Mouse (Mus musculus): ENCODE measurements around the gene Apba3.

Gene Apba3

DNA sequence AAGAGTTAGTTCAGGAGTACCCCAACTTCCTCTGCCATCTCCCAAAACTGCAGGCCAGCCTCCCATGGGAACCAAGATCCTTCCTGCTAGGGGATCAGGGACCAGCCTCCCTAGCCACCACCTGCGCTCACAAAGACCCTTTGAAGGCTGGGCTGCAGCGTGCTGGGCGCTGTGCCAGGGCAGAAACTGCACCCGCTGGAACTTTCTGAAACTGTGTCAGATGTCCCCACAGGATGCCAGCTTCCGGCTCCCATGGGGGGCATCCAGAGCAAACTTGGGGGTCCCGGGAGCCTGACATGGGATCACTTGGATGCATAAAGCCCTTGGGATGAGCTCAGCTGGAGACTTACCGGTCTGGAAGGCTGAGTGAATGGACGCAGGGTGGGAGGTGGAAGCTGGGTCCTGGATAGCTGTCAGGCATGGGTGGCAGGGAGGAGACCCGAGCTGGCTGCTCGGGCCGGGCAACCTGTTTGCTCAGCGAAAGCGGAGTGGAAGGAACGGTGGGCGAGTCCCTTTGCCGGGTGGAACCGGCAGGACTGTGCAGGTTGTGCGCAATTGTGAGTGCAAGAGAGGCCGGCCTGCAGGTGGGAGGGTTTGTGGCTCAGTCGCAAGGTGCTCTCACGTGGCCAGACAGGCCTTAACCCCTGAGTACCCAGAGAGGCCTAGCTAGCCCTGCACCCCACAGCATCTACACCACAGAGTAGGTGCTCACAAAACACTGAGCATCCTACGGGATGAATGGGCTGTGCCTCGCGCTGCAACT lies 24.1 kb downstream of the Apba3 start:
- peak; percentile 55 for DNase-seq

DNA sequence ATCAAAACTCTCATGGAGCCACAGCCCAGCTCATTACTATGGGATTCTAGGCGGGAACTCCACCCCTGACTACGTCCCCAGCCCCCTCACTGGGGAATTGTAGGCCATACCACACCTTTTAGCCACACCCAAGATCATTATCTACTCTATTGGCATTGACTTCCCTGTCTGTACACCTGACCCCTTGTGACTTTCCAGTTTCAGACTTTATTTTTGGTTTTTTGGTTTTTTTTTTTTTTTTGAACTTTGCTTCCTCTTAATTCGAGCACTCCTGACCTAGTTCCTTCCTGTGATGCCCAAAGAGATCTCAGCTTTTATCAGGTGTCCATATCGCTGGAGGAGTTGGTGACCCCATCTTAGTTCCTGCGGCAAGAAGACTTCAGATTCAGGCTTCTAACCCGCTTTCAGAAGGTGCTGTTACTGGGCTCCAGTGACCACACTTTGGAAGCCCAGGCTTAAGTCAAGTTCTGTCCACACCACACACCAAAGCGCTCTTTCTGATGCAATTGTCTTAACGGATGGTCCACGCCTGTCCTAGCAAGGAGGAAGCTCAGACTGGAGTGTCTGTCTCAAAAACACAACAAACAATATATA lies 24.8 kb downstream of the Apba3 start, which contains the start of gene Tjp3:
Gene Tjp3 (minus strand): TSS at position 71 of the 594 bp plus-strand sequence.
- no peak for DNase-seq

DNA sequence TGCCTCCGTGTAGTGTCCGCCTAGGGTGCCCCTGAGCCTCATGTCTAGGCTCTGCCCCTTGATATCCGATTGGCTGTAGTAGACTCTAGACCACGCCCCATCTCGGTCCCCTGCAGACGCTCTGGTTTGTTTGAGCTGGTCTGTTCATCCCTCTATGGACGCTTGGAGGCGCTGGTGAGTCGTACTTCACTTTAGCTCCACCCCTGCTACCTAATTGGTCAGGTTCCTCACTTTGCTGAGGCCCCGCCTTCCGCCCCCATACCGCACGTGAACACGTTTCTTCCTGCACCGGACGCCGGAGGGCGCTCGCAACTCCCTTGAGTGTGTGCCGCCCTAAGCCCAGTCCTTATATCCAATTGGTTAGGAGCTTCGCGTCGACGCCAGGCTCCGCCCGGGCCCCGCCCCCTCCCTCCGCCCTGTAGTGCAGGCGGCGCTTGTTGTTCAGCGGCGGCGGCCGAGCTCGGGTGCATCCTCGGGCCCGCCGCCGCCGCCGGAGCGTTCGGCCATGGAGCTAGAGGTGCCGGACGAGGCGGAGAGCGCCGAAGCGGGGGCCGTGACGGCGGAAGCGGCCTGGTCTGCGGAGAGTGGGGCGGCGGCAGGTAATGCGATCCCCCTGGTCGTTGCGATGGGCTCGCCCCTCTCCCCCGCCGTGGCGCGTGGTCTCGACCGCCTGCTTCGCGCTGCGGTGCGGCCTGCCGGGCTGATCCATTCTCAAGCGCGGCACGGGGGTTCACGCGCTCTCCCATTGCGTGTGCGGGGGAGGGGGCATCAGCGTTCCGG lies 26.0 kb downstream of the Apba3 start, which contains the start of gene Pip5k1c:
Gene Pip5k1c (plus strand): TSS at position 410 of the 780 bp plus-strand sequence.
- peak; percentile 100 for DNase-seq

DNA sequence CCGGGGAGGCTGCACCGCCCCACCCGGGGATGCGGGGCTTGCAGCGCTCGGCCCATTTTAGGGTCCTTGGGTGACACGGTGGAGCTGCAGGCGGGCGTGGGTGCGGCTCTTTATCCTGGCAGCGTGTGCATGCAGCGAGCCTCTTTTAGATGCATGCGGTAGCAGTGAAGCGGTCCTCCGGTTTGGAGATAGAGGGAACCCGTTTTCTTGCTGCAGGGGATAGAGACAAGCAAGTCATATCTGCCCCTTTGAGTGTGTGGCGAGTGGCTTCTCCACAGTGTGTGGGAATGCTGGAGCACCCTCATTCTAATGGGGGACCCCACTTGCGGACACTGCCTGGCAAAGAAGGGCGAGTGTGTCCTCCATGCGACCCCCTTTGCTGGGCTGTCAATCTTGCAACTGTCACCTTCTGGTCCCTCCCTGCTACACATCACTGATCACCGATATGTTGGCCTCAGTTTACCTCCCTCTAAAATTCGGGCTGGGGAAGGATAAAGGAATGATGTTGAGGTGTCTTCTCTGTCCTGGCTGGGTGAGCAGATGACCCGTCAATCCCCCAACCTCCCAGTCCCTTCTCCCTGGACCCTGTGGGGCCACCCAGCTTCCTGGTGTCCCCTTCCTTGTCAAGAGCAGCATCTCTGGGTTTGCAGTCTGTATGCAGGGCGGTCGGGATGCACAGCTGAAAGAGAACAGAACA lies 26.7 kb downstream of the Apba3 start:
- DNase-seq: no peak

DNA sequence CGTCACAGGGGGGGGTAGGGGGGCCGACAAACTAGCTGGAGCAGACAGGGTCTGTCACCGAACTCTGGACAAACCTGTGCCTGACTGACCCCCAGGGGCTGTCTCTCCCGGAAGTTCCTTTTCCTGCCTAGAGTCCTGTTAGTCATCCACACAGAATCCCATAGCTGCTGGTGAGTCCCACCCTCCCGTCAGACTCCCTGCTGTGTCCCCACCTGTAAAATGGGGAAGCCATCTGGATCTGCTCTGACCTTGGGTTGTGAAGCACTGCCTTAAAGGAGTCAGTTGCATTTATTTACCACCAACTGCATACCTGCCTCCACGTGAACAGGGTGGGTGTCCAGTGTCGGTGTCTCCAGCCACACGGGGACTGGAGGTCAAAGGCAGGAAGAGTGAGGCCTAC lies 27.7 kb downstream of the Apba3 start:
- no peak for DNase-seq

DNA sequence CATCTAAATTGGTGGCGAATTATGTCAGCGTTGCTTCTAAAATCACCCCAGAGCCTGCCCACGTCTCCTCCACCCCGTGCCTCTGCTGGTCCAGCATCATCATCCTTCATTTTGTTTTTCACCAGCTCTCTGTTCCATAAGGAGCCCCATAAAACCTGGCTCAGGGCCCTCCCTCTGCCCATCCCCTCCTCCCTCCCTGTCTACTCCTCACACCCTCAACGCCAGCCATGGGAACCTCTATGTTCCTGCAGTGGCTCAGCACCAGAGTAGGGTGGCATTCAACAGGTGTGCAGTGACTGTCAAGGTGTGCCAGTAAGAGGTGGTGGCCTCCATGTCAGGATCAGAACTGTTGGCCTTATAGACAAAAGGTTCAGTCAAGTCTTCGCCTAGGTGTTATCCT lies 28.4 kb downstream of the Apba3 start:
- DNase-seq: no peak

DNA sequence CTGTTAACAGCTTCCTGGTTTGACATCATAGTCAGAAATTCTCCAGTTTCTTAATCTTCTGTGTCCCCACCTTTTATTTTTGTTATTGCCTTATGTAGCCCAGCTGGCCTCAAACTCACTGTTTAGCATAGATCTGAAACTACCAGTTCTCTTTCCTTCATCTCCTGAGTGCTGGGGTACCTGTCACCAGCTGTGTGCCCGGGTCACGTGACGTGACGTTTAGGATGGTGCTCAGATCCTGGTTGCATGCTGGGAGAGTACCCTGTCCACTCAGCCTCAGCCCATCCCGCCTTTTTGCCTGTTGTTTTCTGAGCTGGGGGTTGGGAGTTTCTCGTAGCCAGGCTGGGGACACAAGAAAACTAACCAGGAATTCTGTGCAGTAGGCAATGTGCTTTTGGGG lies 30.5 kb downstream of the Apba3 start:
- no peak for DNase-seq

DNA sequence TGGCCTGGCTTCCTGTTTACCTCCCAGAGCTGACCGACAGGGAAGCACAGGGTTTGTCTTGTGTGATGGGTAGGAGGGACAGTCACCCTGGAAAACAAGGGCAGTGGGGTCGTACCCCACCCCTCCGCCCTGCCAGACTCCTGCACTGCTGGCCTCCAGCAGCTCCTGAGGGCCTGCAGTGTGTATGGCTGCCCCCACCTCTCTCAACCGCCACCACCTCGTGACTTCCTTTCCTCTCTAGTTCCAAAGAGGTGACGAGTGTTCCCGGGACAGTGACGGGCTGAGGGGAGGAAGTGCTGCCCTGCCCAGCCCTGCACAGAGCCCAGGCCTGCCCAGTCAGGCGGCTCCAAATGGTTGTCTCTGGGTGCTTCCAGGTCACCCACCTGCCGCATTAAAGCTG lies 31.1 kb downstream of the Apba3 start:
- peak; percentile 77 for DNase-seq

DNA sequence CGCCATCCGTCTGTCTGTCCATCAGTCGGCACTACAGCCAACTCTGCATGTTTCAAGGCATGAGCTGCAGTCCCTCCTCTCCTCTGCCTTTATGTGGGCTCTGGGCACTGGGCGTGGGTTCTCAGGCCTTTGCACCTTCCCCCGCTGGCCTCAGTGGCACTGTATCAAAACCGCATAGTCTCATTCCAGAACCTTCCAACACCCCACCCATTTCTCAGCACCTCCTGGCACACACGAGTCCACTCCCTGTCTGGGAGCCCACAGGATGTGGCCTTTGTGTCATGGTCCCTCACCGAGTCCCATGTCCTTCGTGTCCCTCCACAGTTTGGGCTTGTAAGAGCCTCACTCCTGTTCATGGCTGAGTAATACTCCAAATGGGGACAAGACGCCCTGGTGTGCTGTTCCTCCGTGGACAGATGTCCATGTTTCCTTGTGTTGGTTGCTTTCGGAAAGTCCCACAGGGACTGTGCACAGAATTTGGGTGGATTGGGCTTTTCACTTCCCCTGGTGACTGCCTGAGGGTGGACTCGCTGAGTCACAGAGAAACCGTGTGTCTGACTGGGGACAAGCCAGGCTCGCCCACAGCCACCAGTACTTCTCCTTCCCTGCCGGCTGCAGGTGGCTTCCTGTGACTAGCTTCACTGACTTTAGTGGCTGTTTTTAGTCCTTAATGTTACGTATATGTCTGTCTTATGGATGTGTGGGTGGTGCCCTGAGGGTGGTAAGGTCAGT lies 31.8 kb downstream of the Apba3 start:
- DNase-seq: no peak

DNA sequence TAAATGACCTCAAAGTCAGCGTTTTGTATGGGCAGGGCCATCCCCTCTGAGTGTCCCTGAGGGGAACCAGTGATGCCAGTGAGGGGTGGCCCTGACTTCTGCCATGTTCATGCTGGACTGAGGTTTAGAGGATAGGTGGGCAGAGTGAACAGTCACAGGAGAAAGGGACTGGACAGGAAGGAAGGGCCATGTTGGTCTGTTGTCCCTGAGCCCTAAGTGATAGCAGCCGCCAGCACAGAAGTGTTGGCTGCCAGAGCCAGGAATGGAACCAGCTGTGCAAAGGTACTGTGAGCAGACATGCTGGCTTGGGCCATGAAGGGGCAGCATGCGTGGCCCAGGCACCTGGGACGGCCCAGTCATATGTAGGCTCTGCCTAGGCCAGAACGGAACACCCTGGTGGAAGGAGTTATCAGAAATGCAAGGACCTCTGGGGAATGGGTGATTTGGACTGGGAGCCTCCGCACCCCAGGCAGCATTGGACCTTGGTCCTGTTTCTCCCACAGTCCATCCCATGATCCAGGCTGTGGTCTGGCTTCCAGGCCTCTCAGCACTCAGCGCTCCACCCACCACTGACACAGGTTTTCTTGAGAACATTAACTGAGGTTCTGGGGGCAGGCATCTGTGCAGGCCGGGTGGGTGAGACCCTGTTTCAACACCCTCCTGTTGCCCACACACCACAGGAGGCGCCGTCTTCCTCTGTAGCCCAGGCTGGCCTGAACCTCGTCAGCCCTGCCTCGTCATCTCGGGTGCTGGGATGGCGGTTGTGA lies 33.0 kb downstream of the Apba3 start:
- peak; percentile 74 for DNase-seq

DNA sequence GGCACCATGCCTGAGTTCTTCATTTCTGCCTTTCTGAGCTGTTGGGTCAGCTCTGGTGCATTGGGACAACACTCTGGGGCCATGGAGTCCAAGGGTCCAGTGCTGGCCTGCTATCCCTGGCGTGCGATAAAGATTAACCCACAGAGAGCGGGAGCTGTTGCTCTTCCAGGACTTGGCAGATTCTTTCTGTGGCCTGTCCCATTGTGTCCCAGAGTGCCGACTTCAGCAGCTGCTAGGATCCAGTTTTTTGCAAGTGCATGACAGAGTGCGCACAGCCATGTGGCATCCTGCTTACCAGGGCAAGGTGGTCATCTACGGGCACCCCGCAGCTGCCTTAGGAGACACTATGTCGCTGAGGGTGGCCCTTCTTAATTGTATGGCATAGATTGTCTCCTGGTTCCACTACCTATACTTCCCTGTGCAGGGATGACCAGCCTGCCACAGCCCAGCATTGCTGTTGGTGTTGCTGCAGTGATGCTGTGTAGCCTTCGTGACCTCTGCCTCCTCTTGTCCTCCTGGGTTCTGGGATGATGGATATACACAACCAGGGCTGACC lies 33.7 kb downstream of the Apba3 start:
- peak; percentile 78 for DNase-seq

DNA sequence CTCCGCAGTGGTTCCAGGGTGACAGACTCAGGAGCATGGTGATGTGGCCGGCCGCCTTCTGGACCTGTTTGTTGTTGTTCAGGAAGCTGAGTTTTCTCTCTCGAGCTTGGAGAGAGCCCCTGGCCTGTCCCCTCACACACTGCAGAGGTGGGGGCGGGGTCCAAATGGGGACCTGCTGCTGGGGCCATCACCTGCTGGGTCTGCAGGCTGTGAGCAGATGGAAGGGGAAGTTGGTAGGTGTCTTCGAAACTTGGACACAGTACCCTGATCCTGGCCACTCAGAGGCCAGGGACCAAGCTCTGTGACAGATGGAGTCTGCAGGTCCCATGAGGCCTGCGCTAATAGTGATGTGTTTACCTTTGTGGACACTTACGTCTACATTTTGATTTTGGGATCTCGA lies 34.6 kb downstream of the Apba3 start:
- no peak for DNase-seq

DNA sequence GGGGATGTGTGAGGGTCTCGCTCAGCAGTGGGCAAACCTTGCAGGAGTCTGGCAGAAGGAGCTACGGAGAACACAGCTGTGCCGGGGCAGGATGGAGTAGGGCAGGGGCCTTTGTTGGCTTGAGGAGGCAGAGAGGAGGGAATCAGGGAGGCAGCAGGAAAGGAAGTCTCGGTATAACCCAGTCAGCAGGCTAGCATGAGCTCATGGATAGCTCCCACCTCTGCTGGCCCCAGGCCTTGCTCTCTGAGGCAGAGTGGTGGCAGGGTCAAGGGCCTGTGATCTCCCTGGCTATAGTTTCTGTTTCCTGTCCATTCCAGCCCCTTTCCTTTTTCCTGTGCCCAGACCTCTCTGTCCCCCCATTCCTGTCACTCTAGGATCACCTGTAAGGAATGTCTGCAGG lies 35.5 kb downstream of the Apba3 start:
- no peak for DNase-seq

DNA sequence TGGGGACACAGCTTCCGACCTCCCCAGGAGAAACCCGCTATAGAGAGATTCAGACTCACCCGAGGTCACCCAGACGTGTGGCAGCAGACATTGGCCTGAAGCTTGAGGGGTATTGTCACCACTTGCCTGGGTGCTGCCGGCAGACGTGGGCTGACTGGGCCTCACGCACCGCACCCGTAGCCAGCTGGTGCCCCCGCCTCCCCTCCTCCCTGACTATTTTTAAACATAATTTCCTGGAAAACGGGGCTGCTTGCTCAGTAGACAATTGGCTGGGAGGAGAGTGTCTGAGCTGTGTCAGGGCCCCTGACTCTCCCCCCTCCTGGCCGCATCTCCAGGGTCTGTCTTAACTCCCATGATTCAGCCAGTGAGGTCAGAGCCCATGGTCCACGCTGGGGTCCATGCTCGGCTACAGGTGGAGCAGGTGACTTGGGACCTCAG lies 36.0 kb downstream of the Apba3 start:
- peak; percentile 61 for DNase-seq

DNA sequence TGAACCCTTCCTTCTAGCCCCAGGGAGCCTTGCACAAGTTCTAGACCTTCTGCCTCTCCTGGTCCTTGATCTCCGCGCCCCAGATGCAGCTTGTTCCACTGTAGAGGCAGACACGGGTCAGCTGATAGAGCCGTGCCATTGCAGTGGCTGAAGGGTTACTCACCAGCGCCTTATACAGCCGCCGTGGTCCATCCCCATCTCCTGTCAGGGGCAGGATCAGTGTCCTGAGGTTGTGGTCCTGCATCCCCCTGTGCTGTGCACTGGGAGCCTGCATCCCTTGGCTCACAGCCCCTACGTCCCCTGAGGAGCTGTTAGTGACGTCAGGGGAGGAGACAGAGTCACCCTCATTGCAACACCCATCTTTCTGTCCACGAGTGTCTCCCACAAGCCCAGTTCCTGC lies 36.5 kb downstream of the Apba3 start:
- DNase-seq: no peak

DNA sequence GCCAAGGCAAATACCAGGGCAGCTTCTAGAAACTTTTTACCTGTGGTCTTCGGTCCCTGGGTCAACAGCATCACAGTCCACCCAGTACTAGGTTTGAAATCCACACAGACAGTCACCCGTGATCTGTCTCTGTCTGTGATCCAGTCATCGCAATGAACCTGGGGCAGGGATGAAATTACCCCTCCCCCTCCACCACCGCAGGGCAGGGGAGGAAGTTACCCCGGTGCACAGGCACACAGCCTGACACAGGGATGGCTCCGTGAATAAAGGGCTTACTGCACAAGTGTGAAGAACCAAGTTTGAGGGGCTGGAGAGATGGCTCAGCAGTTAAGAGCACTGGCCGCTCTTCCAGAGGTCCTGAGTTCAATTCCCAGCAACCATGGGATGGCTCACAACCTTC lies 37.0 kb downstream of the Apba3 start:
- DNase-seq: no peak

DNA sequence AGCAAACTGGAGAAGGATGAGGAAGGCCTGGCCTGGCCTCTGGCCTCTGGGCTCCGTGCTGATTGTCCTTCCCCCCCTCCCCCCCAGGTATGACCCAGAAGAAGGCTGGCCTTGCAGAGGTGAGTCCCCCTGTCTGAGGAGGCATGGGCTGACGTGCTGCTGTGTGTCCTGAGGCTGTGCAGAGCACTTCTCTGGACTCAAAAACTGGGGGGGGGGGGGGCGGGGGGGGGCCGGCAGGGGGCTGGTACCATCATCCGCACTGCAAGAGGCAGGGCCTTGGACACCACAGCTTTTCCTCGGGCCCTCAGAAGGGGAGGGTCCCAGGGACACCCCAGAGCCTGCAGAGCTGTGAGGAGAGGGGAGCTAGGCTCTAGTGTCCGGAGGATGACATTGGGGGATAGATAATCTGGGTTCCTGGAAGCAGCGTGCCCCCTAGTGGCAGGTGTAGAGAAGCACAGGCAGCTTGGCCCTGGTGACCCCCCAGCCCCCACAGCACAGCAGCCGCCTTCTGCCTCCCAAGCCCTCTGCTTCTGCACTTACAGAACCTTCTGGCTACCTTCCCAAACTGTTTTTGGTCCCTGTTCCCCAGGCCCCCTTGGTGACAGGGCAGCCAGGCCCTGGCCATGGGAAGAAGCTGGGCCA lies 38.0 kb downstream of the Apba3 start:
- DNase-seq: peak; percentile 68

DNA sequence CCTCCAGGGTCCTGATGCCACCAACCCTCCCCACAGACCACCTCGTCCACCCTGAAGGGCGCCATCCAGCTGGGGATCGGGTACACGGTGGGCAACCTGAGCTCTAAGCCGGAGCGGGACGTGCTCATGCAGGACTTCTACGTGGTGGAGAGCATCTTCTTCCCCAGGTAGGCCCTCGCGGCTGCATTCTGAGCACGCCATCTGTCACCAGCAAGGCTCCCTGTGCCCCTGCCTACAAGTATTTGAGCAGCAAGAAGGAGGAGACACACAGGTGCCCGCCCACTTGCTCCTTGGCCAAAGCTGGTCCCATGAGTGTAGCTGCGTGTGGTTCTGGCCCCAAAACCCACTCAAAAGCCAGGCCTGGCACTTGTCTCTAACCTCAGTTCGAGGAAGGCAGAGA lies 38.9 kb downstream of the Apba3 start:
- DNase-seq: no peak

DNA sequence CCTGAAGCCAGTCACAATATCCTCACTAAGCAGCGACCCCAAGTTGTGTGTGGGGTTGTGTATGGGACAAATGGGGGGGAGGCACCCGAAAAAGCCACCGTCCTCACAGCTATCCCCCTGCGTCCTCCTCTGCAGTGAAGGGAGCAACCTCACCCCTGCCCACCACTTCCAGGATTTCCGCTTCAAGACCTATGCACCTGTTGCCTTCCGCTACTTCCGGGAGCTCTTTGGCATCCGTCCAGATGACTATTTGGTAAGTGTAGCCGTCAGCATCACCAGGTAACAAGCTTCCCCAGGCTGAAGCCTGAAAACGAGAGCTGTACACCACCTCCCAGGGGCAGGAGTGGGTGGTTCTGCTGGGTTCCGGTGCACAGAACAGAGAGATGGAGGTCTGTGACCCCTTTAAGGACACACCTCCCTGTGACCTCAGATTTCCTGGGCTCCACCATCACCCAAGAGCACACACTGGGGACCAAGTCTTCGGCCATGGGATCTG lies 39.5 kb downstream of the Apba3 start:
- no peak for DNase-seq

DNA sequence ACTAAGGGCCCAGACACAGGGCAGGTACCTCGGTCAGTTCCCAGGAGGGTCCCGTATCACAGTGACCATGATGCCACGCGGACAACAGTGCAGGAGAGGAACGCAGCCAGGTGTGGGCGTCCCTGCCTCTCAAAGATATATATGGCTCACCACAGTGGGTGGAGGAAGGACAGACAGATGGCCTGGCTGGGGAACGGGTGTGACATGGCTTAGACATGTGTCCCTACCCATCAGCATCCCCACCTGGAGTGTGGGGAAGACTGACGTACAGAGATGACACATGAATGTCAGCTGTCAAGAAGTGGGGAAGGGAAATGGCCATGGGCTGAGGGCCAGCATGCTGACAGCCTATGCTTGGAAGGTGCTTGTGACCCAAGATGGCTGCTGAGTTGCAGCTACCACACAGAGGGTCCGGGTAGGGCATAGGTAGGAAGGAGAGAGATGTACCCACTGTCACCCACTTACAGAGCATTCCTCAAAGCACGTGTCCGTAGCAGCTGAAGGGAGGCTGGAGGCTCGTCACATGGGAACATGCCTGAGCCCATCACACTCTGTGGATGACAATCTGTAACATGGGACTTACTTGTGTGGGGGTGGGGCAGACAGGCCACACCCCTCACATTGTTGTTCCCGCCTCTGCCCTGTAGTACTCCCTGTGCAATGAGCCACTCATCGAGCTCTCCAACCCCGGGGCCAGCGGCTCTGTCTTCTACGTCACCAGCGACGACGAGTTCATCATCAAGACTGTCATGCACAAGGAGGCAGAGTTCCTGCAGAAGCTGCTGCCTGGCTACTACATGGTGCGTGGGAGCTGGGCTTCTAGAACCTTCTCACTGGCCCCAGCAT lies 40.3 kb downstream of the Apba3 start:
- no peak for DNase-seq
